Mouse (Mus musculus): ENCODE results near the gene 9230102O04Rik. TPM values are rescaled to one million over a fixed set of nuclear protein-coding genes. Genes with fewer than 3 reads are reported as not detected.

9230102O04Rik gene
- total RNA-seq, 2 experiments from 2014 or later: not detected

GRCm38 (mm10) chr2:9885217-9885770 lies 4.0 kb downstream of the 9230102O04Rik start:
- no peak for DNase-seq

DNA sequence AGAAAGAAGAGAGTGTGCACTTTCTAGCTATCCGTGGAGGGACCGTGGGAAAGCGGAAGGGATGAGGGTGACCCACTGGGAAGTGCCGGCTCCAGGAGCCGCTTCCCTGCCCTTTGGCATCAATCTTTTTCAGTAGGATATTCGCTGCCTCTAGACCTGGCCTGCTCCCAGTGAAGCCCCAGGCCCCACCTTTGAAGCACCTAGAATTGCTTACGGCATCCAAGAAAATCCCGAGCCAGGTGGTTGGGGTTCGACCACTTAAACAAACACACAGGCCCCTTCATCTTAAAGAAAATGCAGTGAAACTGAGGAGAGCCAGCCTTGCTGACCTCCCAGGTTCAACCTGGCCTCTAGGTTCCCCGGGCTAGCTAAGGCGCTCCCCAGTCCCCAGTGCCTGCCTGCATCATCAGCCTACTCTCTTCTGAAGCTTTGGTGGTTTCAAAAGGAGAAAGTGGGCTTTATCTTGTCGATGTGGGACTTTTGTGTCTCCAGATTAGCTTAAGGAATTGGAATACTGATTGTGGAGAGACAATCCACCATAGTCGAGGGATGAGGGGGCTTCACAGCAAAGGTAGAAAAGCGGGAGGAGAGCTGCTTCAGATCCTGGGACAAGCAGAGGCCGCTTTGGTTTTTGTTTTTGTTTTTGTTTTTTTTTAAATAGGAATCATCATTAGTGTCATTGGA lies 4.7 kb downstream of the 9230102O04Rik start:
- DNase-seq: no peak

DNA sequence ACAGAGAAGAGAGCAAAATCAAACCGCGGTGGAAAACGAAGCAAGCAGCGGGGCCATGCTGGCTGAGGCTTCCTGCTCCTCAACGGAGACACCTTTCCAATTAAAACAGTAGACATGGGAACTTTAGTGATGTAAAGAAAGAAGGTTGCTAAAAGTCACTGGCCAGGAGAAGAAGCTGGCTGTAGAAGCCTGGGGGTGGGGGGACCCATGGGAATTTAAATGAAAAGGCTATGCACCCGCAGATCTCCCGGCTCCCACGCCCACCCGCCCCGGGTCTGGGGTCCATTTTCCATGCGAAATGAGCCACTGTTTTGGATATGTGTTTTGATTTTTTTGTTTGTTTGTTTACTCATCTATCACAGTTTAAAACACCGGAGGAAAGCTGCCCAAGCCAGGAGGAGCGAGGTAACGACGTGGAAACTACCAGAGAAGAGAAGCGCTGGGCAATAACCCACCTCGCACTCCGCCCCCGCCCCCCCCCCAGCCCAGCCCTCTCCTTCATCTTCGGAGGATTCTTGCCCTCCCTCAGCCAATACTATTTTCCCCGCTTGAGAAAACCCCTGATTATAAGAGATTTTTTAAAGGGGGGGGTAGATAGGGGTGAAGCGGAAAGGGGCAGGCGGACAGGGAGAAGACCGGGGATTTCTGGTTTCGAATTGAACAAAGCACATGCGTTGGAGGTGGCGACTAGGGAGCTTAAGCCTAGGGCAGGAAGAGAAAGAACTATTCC lies 5.4 kb downstream of the 9230102O04Rik start:
- DNase-seq: no peak

DNA sequence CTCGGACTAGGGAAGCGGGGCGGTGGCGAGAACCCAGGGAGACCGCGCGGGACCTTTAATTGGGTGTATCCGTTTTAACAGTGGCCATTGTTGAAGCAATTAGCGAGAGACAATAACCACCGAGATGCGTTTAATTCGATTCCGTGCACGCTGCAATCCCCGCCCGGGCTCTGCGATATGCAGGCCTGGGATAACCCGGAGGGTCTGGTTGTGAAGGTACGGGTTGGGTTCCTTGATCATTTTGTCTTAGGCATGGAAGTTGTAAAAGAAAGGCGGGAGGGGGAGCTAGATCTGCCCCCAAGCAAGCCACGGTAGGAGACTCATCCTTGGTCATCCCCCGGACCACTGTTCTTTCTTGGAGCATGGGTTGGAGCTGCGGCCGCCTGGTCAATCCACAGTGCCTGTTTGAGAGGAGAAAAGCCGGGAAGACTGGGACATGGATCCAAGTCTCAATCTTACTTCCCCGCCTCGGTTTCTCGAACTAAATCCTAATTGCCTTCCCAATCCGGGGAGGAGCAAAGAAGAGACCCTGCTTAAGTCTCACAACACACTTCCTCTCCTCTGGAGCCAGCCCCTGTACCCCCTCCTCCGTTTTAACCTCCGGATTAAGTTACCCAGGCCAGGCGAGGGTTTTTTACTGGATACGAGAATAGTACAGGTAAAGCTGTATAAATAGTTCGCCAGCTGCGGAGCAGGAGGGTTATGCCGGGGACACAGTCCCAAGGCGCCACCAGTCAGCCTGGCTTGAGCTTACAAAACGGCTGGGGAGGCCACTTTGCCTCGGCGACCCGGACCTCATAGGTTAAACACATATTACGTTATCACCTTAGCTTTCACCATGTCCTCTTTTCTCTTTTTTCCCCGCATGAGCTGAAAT lies 6.2 kb downstream of the 9230102O04Rik start:
- no peak for DNase-seq

DNA sequence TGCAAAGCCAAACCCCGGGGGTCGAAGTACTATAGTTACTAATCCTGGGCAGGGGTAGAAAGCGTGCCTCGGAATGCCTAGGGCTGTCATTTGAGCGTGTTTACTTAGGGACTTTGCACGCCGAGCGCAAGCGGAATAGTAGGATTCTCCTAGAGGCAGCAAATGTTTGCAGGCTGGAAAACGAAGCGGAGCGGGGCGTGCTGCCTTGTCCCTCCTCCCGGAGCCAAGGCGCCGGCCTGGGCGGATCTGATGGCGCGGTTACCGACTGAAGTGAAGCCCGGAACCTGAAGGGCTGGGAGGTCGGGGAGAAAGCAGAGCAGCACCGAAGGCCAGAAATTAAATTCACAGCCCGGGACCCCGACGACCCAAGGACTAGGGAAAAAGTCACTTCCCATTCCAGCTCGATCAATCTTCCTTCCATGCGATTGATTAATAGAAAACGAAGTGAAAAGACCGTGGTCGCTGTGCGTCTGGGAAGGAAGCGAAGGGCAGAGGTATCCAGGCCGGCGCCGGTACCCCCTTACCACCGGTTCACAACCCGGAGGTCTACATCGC lies 6.9 kb downstream of the 9230102O04Rik start:
- peak; percentile 37 for DNase-seq

DNA sequence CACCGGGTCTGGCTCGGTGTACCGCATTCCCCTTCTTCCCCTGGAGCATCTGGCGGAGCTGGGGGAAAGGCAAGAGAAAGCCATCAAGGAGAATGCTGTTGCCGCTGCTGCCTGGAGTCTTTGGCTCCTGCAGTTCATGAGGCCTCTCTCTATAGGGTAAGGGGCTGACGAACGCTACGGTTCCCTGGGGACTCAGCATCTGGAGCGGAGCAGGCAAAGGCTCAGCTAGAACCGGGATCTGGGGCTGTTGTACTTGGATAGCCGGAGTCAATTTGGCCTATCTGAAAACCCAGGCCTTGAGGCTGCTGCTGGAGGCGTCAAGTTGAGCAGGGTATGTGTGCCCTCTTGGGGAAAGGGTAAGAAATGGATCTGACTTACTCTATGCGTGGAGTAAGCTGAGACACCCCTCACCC lies 7.7 kb downstream of the 9230102O04Rik start:
- DNase-seq: no peak

DNA sequence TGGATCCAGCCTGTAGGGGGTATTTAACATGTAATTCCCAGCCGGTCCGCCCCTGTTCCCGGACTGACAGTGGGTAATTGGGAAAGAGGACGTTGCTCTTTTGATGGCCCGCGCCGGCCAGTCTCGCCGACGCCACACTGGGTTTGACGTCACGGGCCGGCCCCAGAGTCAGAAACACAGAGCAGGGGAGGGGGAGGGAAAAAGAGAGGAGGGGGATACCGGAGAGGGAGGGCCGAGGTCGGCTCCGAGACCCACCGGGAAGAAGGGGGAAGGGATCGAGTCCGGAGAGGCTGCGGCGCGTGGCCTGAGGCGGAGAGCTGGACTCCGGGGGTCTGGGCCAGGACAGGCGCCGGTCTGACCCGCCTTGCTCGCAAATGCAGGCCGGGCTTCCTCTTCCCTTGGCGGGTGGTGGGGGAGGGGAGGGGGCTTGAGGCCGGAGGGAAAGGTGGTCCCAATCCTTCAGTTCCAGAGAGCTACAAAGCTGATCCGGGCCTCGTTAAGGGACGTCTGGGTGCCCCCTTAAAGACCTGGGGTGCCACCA lies 8.2 kb downstream of the 9230102O04Rik start, which contains the start of gene 4930412O13Rik:
4930412O13Rik (plus strand) TSS at position 202 of the 541 bp plus-strand sequence.
- DNase-seq: peak; percentile 22

- no peak for DNase-seq
Observed at GRCm38 (mm10) chr2:9880271-9880670, 9.1 kb downstream of the 9230102O04Rik start.

DNA sequence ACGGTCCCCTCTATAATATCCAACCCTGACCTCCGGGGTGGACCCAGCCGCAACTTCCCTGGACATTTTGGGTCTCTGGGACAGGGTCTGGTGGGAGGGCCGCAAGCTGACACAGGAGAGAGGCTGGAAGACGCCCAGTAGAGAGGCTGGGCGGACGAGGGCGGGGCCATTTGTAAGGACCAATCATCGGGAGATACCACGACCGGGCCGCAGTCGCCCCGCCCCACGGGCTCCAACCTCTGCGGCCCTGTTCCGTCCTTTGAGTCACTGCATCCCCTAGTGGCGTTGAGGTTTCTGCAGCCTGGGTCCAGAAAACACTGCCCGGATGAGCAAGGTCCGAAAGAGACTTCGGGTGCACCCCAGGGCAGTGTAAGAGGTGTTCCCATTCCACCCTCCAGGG lies 9.8 kb downstream of the 9230102O04Rik start:
- DNase-seq: peak; percentile 87

DNA sequence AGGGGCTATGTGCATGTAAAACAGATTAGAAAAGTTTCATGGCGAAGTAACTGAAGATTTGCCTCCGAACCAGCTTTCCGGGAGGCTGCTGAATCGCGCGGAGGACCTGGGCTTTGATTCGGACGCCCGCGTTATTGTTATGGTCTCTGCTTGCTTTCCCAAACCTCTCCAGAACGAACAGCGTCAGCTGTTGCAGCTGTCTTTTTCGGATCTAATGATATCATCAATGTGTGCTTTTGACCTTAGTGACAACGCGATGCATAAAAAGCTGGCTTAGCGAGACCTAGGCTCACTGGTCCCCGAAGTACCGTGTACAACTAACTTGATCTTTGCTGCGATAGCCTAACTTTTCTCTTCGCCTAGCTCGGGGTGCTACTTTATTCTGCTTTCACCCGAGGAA lies 10.2 kb downstream of the 9230102O04Rik start:
- no peak for DNase-seq

DNA sequence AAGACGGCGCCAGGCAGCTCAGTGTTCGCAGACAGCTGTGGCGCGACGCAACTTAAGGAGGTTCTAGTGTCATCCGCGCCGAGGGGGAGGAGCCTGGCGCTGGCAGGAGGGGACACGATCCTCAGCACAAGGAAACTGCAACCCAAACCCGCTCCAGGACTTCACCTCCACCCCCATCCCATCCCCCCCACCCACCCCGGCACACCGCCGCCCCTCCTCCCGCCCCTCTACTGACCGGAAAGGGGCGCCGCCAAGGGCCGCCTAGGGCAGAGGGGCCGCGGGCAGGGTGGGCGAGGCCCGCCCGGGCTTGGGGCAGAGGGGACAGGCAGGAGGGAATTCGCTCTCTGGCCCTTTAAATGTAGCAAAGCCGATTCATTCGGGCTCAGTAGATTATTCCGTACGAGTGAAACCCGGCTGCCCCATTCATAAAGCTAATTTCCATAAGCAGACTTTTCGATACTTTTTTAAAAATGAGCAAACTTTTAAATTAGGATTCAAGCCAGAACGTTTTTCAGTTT lies 10.7 kb downstream of the 9230102O04Rik start:
- DNase-seq: no peak

- no peak for DNase-seq
Observed at GRCm38 (mm10) chr2:9877966-9878563, 11.3 kb downstream of the 9230102O04Rik start.

- DNase-seq: peak; percentile 17
Observed at GRCm38 (mm10) chr2:9877326-9877690, 12.0 kb downstream of the 9230102O04Rik start.

DNA sequence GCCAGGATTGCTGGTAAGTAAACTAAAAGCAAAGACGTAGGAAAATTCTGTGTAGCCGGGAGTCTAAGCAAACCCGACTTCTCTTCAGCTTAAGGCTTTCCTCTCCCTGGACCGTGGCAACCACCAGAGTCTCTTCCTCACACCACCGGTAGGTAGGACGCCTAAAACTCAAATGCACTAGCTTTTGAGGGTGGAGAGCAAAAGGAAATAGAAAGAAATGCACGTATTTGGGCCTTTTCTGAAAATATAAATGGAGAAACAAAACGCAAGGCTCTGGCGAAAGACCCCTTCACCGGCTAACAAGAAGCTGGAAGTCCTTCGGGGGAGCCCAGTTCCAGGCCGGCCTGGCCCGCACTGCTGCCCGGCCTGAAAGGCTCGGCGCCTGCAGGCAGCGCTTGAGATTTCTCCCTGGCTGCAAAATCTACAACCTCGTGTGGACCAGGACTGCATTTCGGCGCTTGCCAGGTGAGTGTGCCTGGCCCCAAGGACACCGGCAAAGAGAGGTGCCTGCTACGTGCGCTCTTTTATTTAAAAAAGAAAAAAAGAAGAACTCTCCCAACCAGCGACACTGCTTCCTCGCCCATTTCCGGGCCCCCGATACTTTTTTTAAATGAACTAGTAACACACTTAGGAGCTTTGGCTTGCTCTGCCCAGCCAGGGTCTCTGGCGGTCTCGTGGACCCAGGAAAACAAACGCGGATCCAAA lies 12.6 kb downstream of the 9230102O04Rik start:
- no peak for DNase-seq

GRCm38 (mm10) chr2:9875676-9876357 lies 13.5 kb downstream of the 9230102O04Rik start:
- DNase-seq: no peak

DNA sequence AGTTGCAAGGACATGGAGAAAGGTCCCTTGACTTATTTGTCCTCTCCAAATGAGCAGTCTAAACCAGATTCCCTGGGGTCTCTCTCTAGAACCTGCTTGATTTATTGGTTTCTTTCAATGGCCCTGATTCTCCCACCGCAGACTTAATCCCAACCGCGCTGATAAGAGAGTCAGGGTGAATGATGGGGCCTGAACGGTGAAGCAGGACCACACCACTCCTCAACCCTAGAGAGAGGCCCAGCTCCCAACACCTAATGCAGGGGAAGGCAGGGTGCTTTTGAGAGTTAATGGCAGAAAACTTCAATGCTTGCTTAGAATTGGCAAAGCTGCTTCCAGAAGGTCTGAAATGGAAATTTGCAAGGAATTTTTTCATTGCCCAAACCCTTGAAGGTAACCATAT lies 14.1 kb downstream of the 9230102O04Rik start:
- no peak for DNase-seq

- DNase-seq: no peak
Observed at GRCm38 (mm10) chr2:9874467-9875219, 14.7 kb downstream of the 9230102O04Rik start.

- DNase-seq: no peak
Observed at GRCm38 (mm10) chr2:9873757-9874156, 15.6 kb downstream of the 9230102O04Rik start.

GRCm38 (mm10) chr2:9872682-9873081 lies 16.7 kb downstream of the 9230102O04Rik start:
- DNase-seq: no peak

Measured in gastrocnemius, postnatal 10 days (tissue).